20 mouse cellular contexts compared by ENCODE assay signal in the genomic region with DNA sequence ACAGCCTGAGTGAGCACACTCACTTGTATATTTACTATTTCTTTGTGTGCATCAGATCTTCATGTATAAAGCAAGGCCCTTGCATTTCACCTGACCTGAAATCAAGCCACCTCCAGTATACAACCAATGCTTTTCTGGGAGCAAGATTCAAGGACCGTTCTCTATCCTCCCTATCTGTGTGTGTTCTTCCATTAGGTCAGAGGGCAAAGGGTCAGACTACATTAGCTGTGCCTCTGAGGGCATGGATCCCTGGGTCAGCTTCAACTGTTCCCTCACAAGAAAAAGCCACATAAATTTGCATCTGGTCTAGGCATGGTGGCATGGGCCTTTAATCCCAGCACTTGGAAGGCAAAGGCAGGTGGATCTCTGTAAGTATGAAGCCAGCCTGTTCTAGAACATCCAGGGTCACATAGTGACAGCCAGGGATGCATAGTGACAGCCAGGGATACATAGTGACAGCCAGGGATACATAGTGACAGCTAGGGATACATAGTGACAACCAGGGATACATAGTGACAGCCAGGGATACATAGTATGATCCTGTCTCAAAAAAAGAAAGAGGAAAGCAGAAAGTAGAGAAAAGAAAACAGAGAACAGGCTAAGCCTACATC. TPM values are rescaled to one million over a fixed set of nuclear protein-coding genes. Genes with fewer than 3 reads are reported as not detected.
A peak's percentile ranks its signal among the peaks of the same experiment; 100 is the strongest.
DNase-seq lines count a peak whose midpoint lies in the region; ATAC-seq and TF ChIP-seq lines count a peak whose summit lies in the region.
"Had no signal": no experiment of that assay in that cellular context is flagged by ENCODE, and none has a peak within 500 bp of the region (broad histone marks: within the 10 kb centered on the region; RNA-seq: fewer than 3 reads in every experiment).

No protein-coding gene starts in this region.

- H3K9me3 ChIP-seq in heart, embryonic 11.5 days (replicated peaks; ENCODE audit: control insufficient read depth, low read length) = no peaks in the 10 kb centered on the region
- no peaks in the 10 kb centered on the region for H3K9me3 ChIP-seq in liver, embryonic 13.5 days (replicated peaks)
- H3K9me3 ChIP-seq in liver, embryonic 12.5 days (replicated peaks) = no peaks in the 10 kb centered on the region
- H3K9me3 ChIP-seq: embryonic facial prominence, embryonic 13.5 days; forebrain, embryonic 12.5 days; heart, embryonic 13.5 days; hindbrain, embryonic 10.5 days had no signal

- H3K27ac ChIP-seq in heart, embryonic 11.5 days (ENCODE audit: low read depth, low read length) = no peak overlapping the region
- H3K27ac ChIP-seq in kidney, adult 2 months (ENCODE audit: insufficient read depth, low read depth, low read length) = peak overlapping the region; percentile 86
- H3K27ac ChIP-seq in liver, embryonic 13.5 days = no peak overlapping the region
- no peak overlapping the region for H3K27ac ChIP-seq in liver, embryonic 12.5 days
- H3K27ac ChIP-seq: embryonic facial prominence, embryonic 13.5 days; forebrain, embryonic 12.5 days; heart, embryonic 13.5 days; hindbrain, embryonic 10.5 days; hindbrain, embryonic 14.5 days had no signal

- no peaks in the 10 kb centered on the region; the same call in 1 of the 2 replicates for H3K4me1 ChIP-seq in heart, embryonic 11.5 days (ENCODE audit: control insufficient read depth, insufficient read depth, low read length)
- peaks cover 3% of the 10 kb centered on the region; the same call in 1 of the 2 replicates for H3K4me1 ChIP-seq in kidney, adult 2 months (ENCODE audit: control insufficient read depth, insufficient read depth, low read length)
- H3K4me1 ChIP-seq in liver, embryonic 13.5 days (replicated peaks) = peaks cover 21% of the 10 kb centered on the region
- peaks cover 7% of the 10 kb centered on the region; the same call in 1 of the 2 replicates for H3K4me1 ChIP-seq in liver, embryonic 12.5 days
- peaks cover 17% of the 10 kb centered on the region for H3K4me1 ChIP-seq in lung, adult 2 months (ENCODE audit: control insufficient read depth, insufficient read depth, low read length)

- ATAC-seq in heart, embryonic 11.5 days (replicated peaks; ENCODE audit: insufficient number of reproducible peaks, low FRiP score, low TSS enrichment) = no peak
- ATAC-seq in liver, embryonic 13.5 days (ENCODE audit: low read depth) = peak; percentile 29; the same call in 1 of the 2 replicates
- ATAC-seq in liver, embryonic 12.5 days = no peak
- ATAC-seq: forebrain, embryonic 16.5 days had no signal

- H3K4me2 ChIP-seq in heart, embryonic 11.5 days = no peak overlapping the region
- no peak overlapping the region for H3K4me2 ChIP-seq in liver, embryonic 13.5 days
- no peak overlapping the region for H3K4me2 ChIP-seq in liver, embryonic 12.5 days
- H3K4me2 ChIP-seq: embryonic facial prominence, embryonic 13.5 days; forebrain, embryonic 12.5 days; heart, embryonic 13.5 days; hindbrain, embryonic 14.5 days had no signal

- H3K36me3 ChIP-seq in heart, embryonic 11.5 days (ENCODE audit: control insufficient read depth, insufficient read depth, low read length) = no peaks in the 10 kb centered on the region
- no peaks in the 10 kb centered on the region for H3K36me3 ChIP-seq in kidney, adult 2 months (ENCODE audit: control insufficient read depth, insufficient read depth, low read length)
- H3K36me3 ChIP-seq in liver, embryonic 13.5 days = peaks cover 5% of the 10 kb centered on the region; the same call in 1 of the 2 replicates
- no peaks in the 10 kb centered on the region for H3K36me3 ChIP-seq in liver, embryonic 12.5 days
- H3K36me3 ChIP-seq: embryonic facial prominence, embryonic 13.5 days; forebrain, embryonic 12.5 days; heart, embryonic 13.5 days had no signal

- no peak overlapping the region for H3K4me3 ChIP-seq in heart, embryonic 11.5 days (ENCODE audit: low read depth, low read length)
- no peak overlapping the region for H3K4me3 ChIP-seq in kidney, adult 2 months (ENCODE audit: insufficient read depth, low read depth, low read length)
- no peak overlapping the region for H3K4me3 ChIP-seq in liver, embryonic 13.5 days (replicated peaks)
- H3K4me3 ChIP-seq in liver, embryonic 12.5 days = no peak overlapping the region
- H3K4me3 ChIP-seq in lung, adult 2 months (replicated peaks; ENCODE audit: extremely low read depth, low read depth, low read length) = no peak overlapping the region
- H3K4me3 ChIP-seq: embryonic facial prominence, embryonic 13.5 days; forebrain, embryonic 12.5 days; heart, embryonic 13.5 days; hindbrain, embryonic 10.5 days had no signal

- WGBS in heart, embryonic 11.5 days (ENCODE audit: insufficient replicate concordance) = 23% methylated on average over 1 of the region's 1 CpGs
- 53% methylated on average over 1 of the region's 1 CpGs for WGBS in kidney, adult 2 months
- WGBS in liver, embryonic 13.5 days (ENCODE audit: insufficient replicate concordance) = 61% methylated on average over 1 of the region's 1 CpGs
- WGBS in liver, embryonic 12.5 days (ENCODE audit: insufficient replicate concordance) = 70% methylated on average over 1 of the region's 1 CpGs
- WGBS in lung, adult 2 months = 57% methylated on average over 1 of the region's 1 CpGs

- H3K27me3 ChIP-seq in heart, embryonic 11.5 days (ENCODE audit: control insufficient read depth, insufficient read depth, low read length) = no peaks in the 10 kb centered on the region
- H3K27me3 ChIP-seq in kidney, adult 2 months (replicated peaks; ENCODE audit: control insufficient read depth, insufficient read depth, low read length) = no peaks in the 10 kb centered on the region
- H3K27me3 ChIP-seq in liver, embryonic 13.5 days = no peaks in the 10 kb centered on the region
- no peaks in the 10 kb centered on the region for H3K27me3 ChIP-seq in liver, embryonic 12.5 days (replicated peaks)
- H3K27me3 ChIP-seq: embryonic facial prominence, embryonic 13.5 days; forebrain, embryonic 12.5 days; heart, embryonic 13.5 days had no signal

- peak; percentile 90 for DNase-seq in heart, adult 11 months
- no peak for DNase-seq in kidney, adult 2 months
- no peak for DNase-seq in kidney, adult 8-10 months
- no peak for DNase-seq in liver, embryonic 13.5 days
- DNase-seq in lung, adult 2 months = no peak
- DNase-seq: adrenal gland, postnatal 10 days; cerebellum, adult 11-12 months; cerebellum, adult 9-10 months; cerebellum, postnatal 25 days; gastrocnemius, postnatal 25 days; heart, postnatal 10 days had no signal

- H3K9ac ChIP-seq in heart, embryonic 11.5 days (ENCODE audit: low read depth, low read length) = no peak overlapping the region
- no peak overlapping the region for H3K9ac ChIP-seq in liver, embryonic 13.5 days
- H3K9ac ChIP-seq in liver, embryonic 12.5 days = no peak overlapping the region
- H3K9ac ChIP-seq: embryonic facial prominence, embryonic 13.5 days; forebrain, embryonic 12.5 days; heart, embryonic 13.5 days; hindbrain, embryonic 14.5 days had no signal

- TF ChIP-seq CTCF in kidney, adult 2 months (conservative IDR thresholded peaks at IDR 0.05; ENCODE audit: insufficient read depth, insufficient read length, low read depth, low read length) = no peak
- TF ChIP-seq CTCF in lung, adult 2 months (IDR thresholded peaks at IDR 0.05; ENCODE audit: insufficient read depth, low read length) = no peak

- TF ChIP-seq POLR2A in kidney, adult 2 months (IDR thresholded peaks at IDR 0.05; ENCODE audit: low read depth, low read length) = no peak
- TF ChIP-seq POLR2A in lung, adult 2 months (IDR thresholded peaks at IDR 0.05; ENCODE audit: borderline replicate concordance, extremely low read depth, low read depth, low read length) = no peak

RNA-seq across cellular contexts. Expression of gene Cmtm8, which starts 16.6 kb away (rescaled TPM):
- polyA plus RNA-seq in heart, embryonic 11.5 days (2014; fragmentation: Nextera tagmentation; extraction: Ambion mirVana) = 14.4 and 16.2 TPM in 2 replicates
- 30.5 and 38.1 TPM in 2 replicates for polyA plus RNA-seq in kidney, adult 2 months (2012; rRNA removed)
- polyA plus RNA-seq in liver, embryonic 13.5 days (2015; fragmentation: Nextera tagmentation; extraction: Ambion mirVana) = 21.0 and 23.2 TPM in 2 replicates
- 17.9 and 18.2 TPM in 2 replicates for polyA plus RNA-seq in liver, embryonic 12.5 days (2016; fragmentation: Nextera tagmentation; extraction: Ambion mirVana)
- 151 and 179 TPM in 2 replicates for polyA plus RNA-seq in lung, adult 2 months (2012; rRNA removed)
- polyA plus RNA-seq: C2C12 had no signal

RNA-seq across cellular contexts. Expression of gene Cmtm7, which starts 45.7 kb away (rescaled TPM):
- 105 and 121 TPM in 2 replicates for polyA plus RNA-seq in heart, embryonic 11.5 days (2014; fragmentation: Nextera tagmentation; extraction: Ambion mirVana)
- polyA plus RNA-seq in kidney, adult 2 months (2012; rRNA removed) = 58.2 and 61.0 TPM in 2 replicates
- 52.4 and 59.5 TPM in 2 replicates for polyA plus RNA-seq in liver, embryonic 13.5 days (2015; fragmentation: Nextera tagmentation; extraction: Ambion mirVana)
- 69.9 and 70.4 TPM in 2 replicates for polyA plus RNA-seq in liver, embryonic 12.5 days (2016; fragmentation: Nextera tagmentation; extraction: Ambion mirVana)
- 86.0 and 88.9 TPM in 2 replicates for polyA plus RNA-seq in lung, adult 2 months (2012; rRNA removed)
